Mouse (Mus musculus) regulatory T cell (primary cell): ENCODE measurements at regions not wholly inside any gene's neighbourhood (a gene's known extent, or its start where the extent isn't known, plus 50 kb on each side); places are given as distances from the start of the nearest gene placed in this dataset.

ENCODE experiments used
- in situ Hi-C: fragments of 300-600 bp; cut with MboI, MseI; formaldehyde crosslinking; loops from one replicate; pipeline ENCODE4 v1.15.1; 2025; ENCODE audit warnings: high pct_unique_total_duplicates

DNA sequence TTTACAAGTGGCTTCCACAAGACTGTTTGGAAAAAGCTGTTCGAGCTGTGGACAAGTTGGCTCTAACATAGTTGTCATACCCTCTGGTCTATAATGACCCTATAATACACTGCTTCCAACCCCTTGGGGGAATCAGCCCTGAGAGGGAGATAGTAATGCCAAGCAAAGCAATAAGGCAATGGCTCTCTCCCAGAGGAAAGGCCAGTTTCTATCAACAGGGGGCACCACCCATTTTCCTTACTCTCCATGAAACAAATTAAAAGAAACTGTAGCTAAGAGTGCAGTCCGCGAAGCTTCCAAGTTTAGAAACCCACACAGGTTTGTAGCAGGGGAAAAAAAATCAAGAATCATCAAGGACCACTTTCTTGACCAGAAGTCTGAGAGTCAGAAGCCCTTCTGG lies 115.9 kb upstream of the Sstr4 start:
- in situ Hi-C loops: loop anchor here (10.0 kb wide), 1 partner anchor 806 kb away; no protein-coding TSS in a partner anchor

DNA sequence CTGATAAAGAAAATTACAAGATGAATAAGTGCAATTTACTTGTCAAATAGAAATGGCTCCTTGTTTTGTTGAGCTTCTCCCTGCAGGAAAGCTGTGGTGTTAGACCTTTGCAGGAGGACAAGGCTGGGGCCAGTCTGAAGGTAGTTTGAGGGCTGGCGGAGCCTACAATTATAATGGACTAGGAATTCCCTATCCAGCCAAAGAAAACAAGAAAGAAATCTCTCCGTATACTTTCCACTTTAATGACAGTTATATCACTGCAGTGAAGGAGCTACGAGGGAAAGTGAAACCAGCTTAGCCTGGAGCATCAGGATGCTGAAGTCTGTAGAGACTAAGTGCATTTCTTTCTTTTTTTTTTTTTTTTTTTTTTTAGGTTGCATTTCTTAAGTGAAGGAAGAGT lies 104.8 kb upstream of the Sstr4 start:
- in situ Hi-C loops: no loop called here

DNA sequence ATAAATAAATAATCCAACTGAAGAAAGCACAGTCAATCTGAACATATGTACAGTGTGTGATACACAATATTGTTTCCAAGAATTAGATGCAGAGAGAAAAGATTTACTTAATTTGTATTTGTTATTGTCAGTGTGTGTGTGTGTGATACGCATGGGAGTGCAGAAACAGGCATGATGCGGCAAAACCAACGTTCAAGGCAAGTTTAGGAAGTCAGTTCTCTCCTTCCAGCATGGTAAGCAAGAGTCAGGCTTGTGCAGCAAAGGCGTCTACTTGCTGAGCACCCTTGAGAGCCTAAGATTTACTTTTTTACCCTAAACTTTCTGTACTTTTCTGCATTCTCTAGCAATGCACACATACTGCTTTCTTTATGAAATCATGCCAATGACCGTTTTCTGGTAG lies 102.7 kb upstream of the Sstr4 start:
- in situ Hi-C loops: no loop called here

DNA sequence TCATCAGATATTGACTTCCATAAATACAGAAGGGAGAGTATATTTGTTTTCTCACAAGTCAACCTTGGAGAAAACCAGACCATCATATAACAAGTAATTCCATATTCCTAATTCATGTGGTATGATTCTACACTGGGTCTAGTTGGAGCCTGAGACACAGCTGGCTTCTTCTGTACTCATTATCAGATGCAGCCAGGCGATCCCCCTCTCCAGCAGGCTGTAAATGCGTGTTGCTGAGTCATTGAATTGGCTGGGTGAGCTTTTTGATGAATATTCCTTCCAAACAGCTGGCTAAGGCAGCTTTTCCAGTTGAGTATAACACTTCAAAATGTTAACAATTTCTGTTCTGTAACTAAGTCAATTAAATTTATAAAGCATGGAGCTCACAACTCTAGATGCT lies 102.2 kb upstream of the Sstr4 start:
- in situ Hi-C loops: no loop called here

DNA sequence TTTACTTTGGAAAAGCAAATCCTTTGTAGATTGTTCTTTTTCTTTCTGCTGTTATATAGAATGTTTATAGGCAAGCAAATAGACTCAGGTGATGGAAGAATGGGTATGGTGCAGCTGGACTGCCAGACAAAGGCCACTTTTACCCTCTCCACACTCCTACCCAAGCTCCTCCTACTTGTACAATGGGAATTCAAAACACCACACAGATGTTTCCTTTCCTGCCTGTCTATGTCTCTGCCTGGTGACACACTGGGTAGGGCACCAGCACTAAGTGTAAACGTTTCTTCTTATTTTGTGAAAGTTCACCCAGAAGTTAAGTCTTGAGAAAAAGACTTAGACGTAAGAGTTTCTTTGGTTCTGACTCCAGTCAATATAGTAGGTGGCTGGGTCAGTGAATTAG lies 94.3 kb upstream of the Sstr4 start:
- in situ Hi-C loops: no loop called here

DNA sequence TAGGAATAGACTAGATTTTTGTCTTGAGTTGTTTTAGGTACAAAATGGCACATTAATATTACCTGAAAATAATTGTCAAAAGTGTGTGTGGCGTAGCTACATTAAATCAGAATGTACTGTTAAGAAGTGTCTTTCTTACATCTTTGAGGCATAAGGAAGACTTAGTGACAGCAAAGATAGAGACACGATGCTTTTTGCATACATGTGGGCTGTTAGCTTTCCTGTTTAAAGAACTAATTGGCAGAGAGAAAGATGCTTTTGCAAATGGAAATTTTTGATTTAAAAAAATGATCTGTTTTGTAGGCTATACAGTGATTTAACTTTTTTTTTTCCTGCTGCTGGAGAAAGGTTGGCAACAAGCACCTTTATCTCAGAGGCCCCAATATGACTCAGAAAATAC lies 82.9 kb upstream of the Sstr4 start:
- in situ Hi-C loops: no loop called here

DNA sequence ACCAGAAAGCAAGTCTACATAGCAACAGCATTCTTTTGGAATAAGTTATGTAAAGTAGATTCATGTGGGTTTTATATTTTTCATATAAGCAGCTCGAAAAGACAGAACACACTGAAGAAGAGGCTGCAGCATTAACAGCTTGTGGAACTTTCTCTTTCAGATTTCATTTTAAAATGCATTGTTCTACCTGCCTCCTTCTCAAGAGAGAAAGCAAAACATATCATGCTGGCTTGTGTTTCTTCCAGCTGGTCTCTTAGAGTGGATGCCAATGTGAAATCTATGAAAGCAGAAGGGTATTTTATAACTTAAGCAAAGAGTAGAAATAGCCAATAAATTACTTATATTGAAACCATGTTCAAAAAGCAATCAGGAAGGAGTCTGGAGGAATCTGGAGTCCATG lies 74.2 kb upstream of the Sstr4 start:
- in situ Hi-C loops: no loop called here

DNA sequence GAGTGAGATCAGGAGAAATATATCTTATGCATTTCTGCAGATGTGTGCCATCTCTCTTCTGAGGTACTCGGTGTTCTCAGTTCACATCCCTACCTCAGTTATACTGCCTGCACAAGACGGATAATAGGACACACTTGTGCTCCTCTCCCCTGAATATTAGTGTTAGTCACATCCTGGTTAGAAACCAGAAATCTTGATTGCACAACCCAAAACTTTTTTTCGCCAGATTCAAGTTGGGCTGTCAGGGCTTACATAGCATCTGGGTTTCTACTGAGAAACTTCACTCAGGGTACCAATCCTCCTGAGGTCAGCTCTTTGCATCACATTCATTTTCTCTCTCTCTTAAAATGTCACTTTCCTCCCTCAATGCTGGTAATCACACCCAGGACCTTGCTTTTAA lies 69.8 kb upstream of the Sstr4 start:
- in situ Hi-C loops: no loop called here

DNA sequence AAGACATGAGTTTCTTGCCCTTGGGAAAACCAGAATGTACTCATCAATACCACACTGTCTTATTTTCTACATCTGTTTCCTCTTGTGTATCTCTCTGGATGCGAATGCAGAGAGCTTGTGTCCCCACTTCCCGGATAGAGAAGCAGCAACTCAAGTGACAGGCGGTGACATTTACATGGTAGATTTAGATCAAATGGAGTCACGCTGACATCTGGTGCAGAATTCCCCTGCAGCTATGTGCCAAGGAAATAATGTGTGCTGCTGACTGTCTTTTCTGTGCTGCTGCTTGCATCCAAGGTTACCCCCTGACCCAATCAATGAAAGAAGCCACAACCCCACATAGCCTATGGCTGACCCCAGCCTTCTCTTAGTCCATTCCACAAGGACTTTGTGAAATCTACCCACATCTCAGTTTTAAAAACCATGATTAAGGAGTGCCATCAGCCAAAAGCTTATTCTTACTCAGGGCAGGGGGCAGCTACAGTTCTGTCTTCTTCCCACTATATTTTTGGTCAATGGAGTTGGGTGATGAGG lies 69.2 kb upstream of the Sstr4 start:
- in situ Hi-C loops: no loop called here

DNA sequence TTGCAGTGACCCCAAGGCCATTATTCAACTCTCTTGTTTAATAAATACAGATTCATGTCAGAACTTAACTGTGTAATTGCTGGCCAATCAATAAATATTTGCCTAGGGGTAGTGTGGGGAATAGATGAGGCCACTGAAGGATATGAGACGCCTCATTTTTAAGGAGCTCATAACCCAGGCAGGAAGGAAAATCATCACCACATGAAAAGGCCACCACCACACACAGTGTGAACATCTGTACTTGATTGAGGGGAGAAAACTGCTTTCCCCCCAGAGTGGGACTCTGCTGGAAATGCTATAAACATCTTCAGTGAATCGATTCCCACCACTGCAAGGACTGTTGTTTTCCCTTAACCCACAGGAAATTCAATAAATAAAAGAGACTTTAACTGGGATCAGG lies 68.7 kb upstream of the Sstr4 start:
- in situ Hi-C loops: no loop called here

DNA sequence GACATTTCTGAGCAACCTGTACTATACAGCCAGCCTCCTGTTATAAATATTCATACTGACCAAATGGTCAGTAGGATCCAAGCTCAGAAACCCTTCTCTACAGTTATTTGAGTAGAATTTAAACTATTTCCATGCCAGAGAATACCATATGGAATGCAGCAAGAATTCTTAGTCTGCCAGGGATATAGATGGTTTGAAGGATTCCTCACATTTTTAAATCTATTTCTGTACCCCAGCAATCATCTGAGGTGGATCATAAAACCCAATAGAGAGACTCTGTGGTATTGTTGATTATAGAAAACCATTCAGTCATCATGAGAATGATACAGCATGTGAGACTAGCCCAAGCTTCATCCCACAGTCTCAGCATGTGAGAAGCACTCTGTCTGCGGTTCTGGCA lies 67.6 kb upstream of the Sstr4 start:
- in situ Hi-C loops: no loop called here

DNA sequence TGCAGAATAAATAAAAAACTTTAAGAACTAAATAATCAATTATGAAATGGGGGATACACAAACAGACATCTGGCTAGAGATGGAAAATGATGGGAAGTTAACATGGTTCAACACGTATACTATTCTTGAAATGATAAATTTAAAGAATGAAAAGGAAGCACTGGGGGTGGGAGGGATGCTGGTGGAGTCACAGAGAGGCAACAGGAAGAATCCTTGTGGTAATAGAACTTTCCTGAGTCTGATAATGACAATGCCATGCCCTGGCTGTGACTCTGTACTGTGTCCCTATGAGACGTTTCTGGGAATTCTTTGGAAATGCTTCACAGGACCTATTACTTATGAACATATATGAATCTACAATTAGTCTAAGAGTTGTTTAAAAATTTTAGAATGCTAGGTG lies 64.8 kb upstream of the Sstr4 start:
- in situ Hi-C loops: no loop called here

DNA sequence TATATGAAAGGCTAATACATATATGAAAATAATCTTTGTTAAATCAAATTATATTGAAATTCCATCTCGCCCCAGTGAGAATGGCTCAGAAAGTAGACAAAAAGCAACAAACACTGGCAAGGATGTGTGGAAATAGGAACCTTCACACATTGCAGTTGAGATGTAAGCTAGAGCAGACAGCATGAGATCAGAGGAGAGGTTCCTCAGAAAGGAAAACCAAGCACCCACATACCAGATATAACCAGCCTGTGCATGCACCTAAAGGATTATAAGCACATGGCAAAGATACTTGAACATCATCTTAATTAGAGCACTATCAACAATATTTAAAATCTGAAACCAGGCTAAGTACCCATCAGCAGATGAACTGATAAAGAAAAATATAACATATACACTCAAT lies 60.6 kb upstream of the Sstr4 start:
- in situ Hi-C loops: no loop called here

DNA sequence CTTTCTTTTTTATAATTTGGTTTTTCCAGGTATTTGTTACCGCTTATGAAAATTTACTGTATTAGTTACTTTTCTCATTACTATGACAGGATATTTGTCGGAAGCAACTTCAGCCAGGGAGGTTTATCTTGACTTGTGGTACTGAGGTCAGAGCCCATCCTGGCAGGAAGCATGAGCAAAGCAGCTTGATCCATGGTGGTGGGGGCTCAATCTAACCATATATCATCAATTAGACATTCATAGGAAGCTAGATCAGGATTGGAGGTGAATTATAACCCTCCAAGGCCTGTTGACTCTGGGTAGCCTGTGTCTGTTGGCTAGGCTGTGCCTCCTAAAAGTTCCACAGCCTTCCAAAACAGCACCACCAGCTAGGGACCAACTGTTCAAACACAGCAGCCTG lies 58.5 kb upstream of the Sstr4 start:
- in situ Hi-C loops: no loop called here

DNA sequence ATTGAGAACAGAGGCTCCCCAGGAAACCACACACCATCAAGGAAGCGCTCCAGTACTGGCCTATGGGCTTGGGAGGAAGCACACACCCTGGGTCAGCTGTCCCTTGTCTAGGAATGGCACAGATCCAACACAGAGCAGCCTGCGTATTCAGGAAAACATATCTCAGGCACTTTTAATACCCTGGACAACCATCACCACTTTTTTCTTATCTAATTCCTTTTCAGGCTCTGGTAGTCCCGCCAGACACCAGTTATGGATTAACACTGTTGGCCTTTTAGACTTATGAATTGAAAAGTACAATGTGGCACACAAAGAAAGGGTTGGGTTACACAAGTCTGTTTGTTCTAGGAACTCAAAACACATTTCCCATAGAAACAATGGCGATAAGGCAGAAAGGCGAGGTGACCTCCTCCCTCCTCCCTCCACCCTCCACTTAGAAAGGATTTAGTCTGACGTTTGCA lies 56.8 kb upstream of the Sstr4 start:
- in situ Hi-C loops: no loop called here

DNA sequence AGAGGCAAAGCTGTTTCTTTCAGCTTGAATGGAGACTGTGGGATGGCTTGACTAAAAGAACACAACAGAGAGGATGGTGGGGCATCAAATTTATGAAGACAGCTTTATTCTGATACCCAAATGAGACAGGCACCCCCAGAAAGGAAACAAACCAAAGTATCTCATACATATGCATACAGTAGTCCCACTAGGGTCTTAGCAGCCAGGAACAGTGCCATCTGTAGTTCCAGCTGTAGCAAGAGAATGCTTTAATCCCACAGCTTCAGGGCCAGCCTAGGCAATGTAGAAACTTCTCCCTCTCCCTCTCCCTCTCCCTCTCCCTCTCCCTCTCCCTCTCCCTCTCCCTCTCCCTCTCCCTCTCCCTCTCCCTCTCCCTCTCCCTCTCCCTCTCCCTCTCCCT lies 56.2 kb upstream of the Sstr4 start:
- in situ Hi-C loops: no loop called here

DNA sequence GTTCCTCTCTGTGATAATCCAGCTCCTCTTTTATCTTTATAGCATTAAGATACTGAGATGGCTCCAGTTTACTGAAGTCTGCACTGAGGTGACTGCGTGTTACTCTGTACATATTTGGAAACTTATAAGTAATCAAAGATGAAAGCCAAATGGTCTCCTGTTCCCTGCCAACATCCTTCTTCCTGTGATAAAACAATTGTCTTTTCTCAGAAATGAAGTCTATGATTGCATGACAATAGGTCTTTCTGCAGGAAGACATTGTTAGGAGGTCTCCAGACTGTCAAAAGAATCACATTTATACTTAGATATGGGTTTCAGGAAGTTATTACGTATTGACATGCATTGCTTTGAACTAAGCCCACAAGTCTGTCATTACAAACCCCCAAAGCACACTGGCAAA lies 51.0 kb upstream of the Sstr4 start:
- in situ Hi-C loops: no loop called here
